In the genomic region with DNA sequence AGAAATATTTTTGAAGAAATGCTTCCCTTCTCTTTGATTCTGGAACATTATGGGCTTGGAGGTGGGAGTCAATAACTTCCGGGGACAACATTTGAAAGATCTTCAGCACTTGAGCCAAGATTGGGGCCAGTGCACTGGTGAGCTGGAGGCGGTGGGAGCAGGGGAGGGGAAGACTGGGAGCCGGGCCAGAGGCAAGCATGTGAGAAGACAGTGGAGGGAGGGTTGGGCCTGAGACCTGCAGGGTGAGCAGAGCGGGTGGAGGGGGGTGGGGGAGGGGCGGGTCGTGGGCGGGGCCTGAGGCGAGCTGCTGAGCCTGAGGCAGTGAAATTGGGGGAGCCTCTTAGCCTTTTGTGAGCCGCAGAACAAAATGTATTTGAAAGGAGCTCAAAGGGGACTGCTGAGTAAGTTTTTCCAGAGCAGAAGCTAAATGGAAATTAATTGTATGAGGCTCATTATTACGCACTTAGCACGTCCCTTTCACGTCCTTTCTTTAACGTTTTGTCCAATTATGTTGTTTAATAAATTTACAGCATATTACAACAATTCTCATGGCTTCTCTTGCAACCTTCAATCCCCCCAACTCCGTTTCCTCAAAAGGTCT, we compare ENCODE assay signal across 8 mouse cellular contexts.
DNase-seq lines count a peak whose midpoint lies in the region; ATAC-seq lines count a peak whose summit lies in the region.

No protein-coding gene starts in this region.

- peak; percentile 30 for DNase-seq in layer of hippocampus, adult 11-12 months (ENCODE audit: low spot score)
- no peak for DNase-seq in layer of hippocampus, adult 9-10 months (ENCODE audit: low spot score)
- peak; percentile 20 for DNase-seq in embryonic facial prominence, embryonic 11.5 days (ENCODE audit: low spot score)
- no peak for DNase-seq in gastrocnemius, adult 8-10 months (ENCODE audit: low spot score in 2 of 2)

- H3K9me3 ChIP-seq in embryonic facial prominence, embryonic 11.5 days (replicated peaks; ENCODE audit: control insufficient read depth, low read length) = 0 out of 2 replicates have a peak, but pooled peaks cover 4% of the 10 kb centered on the region
- peaks cover 5% of the 10 kb centered on the region; the same call in 1 of the 2 replicates for H3K9me3 ChIP-seq in limb, embryonic 12.5 days
- no peaks in the 10 kb centered on the region for H3K9me3 ChIP-seq in neural tube, embryonic 14.5 days (ENCODE audit: control insufficient read depth, low read length)

- peak; percentile 79 for ATAC-seq in embryonic facial prominence, embryonic 11.5 days (replicated peaks; ENCODE audit: insufficient number of reproducible peaks, low FRiP score, low TSS enrichment, low read depth)
- ATAC-seq in inflammation-experienced regulatory T-cells, adult 6 months = peak; percentile 80
- peak; percentile 88 for ATAC-seq in limb, embryonic 12.5 days (ENCODE audit: insufficient number of reproducible peaks, insufficient read depth, low FRiP score, low TSS enrichment, low read depth)
- peak; percentile 90 for ATAC-seq in neural tube, embryonic 14.5 days (ENCODE audit: low read depth)
- no peak for ATAC-seq in monocyte, adult 5-6 weeks (replicated peaks; ENCODE audit: insufficient number of reproducible peaks, low FRiP score, low TSS enrichment, poor library complexity, severe bottlenecking)

- H3K27ac ChIP-seq in embryonic facial prominence, embryonic 11.5 days (replicated peaks; ENCODE audit: low read depth, low read length) = no peak overlapping the region
- H3K27ac ChIP-seq in limb, embryonic 12.5 days = peak overlapping the region; percentile 41; the same call in 1 of the 2 replicates
- no peak overlapping the region for H3K27ac ChIP-seq in neural tube, embryonic 14.5 days (ENCODE audit: low read depth, low read length)

- no peaks in the 10 kb centered on the region for H3K36me3 ChIP-seq in embryonic facial prominence, embryonic 11.5 days (replicated peaks; ENCODE audit: control insufficient read depth, insufficient read depth, low read depth, low read length)
- H3K36me3 ChIP-seq in limb, embryonic 12.5 days = no peaks in the 10 kb centered on the region
- no peaks in the 10 kb centered on the region for H3K36me3 ChIP-seq in neural tube, embryonic 14.5 days (ENCODE audit: control insufficient read depth, insufficient read depth, low read length)

- no peak overlapping the region for H3K4me3 ChIP-seq in embryonic facial prominence, embryonic 11.5 days (ENCODE audit: low read depth, low read length)
- no peak overlapping the region for H3K4me3 ChIP-seq in limb, embryonic 12.5 days (replicated peaks)
- no peak overlapping the region for H3K4me3 ChIP-seq in neural tube, embryonic 14.5 days (ENCODE audit: low read depth, low read length)

- H3K9ac ChIP-seq in embryonic facial prominence, embryonic 11.5 days (replicated peaks; ENCODE audit: low read length) = no peak overlapping the region
- H3K9ac ChIP-seq in limb, embryonic 12.5 days (replicated peaks) = no peak overlapping the region
- no peak overlapping the region for H3K9ac ChIP-seq in neural tube, embryonic 14.5 days (replicated peaks; ENCODE audit: low read depth, low read length)

- H3K4me1 ChIP-seq in embryonic facial prominence, embryonic 11.5 days (ENCODE audit: control insufficient read depth, insufficient read depth, low read length) = no peaks in the 10 kb centered on the region
- no peaks in the 10 kb centered on the region; the same call in 1 of the 2 replicates for H3K4me1 ChIP-seq in limb, embryonic 12.5 days (replicated peaks)
- no peaks in the 10 kb centered on the region for H3K4me1 ChIP-seq in neural tube, embryonic 14.5 days (ENCODE audit: control insufficient read depth, insufficient read depth, low read length)

- no peak overlapping the region for H3K4me2 ChIP-seq in embryonic facial prominence, embryonic 11.5 days (ENCODE audit: low read depth, low read length)
- no peak overlapping the region for H3K4me2 ChIP-seq in limb, embryonic 12.5 days
- H3K4me2 ChIP-seq in neural tube, embryonic 14.5 days (ENCODE audit: low read depth, low read length) = no peak overlapping the region

- no peaks in the 10 kb centered on the region for H3K27me3 ChIP-seq in embryonic facial prominence, embryonic 11.5 days (ENCODE audit: control insufficient read depth, insufficient read depth, low read length)
- no peaks in the 10 kb centered on the region for H3K27me3 ChIP-seq in limb, embryonic 12.5 days
- no peaks in the 10 kb centered on the region for H3K27me3 ChIP-seq in neural tube, embryonic 14.5 days (ENCODE audit: control insufficient read depth, insufficient read depth, low read length)

- WGBS in embryonic facial prominence, embryonic 11.5 days = 16% methylated on average over 14 of the region's 14 CpGs
- WGBS in limb, embryonic 12.5 days = 26% methylated on average over 14 of the region's 14 CpGs
- 22% methylated on average over 14 of the region's 14 CpGs for WGBS in neural tube, embryonic 14.5 days

Comparison
In these comparisons a context has a peak if more than half of its experiments do, and no peak if none do; other contexts are left out.
1. DNase-seq: peak in layer of hippocampus, adult 11-12 months (single experiment) and embryonic facial prominence, embryonic 11.5 days (single experiment); none in layer of hippocampus, adult 9-10 months (single experiment) and gastrocnemius, adult 8-10 months (0 of 2).